Mouse (Mus musculus) adrenal gland, adult 8-10 months (tissue): ENCODE results near the gene Dnah11. TPM values are rescaled to one million over a fixed set of nuclear protein-coding genes. Genes with fewer than 3 reads are reported as not detected.
A peak's percentile ranks its signal among the peaks of the same experiment; 100 is the strongest.

ENCODE experiments used
- DNase-seq: peaks from one replicate; pipeline ENCODE4 v3.0.0; 2022
- total RNA-seq, 4 experiments: library from RNA; stranded (reverse); gene quantifications; 2 replicates each; pipeline ENCODE4 v1.2.4; 2022

The Dnah11 gene
- total RNA-seq = under 1 TPM in 2 of 4 experiments, not detected in 2; 0.03 TPM

DNA sequence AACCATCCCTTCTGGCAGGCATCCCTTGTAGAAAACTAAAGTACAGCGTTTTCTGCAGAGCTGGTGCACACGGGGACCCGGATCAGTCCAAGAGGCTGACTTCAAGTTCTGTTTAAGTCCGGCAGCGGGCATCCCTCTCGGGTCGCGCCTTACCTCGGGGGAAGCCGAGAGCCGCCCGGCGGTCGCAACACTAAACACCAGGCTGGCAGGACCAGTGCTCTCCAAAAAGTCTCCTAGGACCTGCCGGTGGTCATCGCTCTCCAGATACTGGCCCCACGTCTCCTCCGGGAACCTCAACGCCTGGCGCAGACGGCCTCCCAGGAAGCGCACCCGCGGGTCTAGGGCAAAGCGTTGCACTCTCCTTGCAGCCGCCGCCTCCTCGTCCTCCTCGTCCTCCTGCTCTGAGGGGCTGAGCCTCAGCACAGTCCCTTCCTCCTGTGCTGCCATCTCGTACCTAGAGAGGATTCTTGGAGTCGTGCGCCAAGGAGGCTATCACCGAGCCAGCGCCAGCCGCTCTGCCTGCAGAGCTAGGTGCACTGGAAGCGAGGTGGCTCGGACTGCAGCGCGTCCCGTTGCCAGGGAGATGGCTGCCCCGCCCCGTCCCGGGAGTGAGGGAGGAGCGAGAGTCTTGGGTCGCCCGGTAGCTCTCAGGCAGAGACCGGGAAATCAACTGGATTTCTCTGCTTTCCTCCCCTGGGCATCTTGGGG, at the start of gene Dnah11:
TSS of gene Dnah11 (minus strand) at position 658 of the 708 bp plus-strand sequence.
- DNase-seq = peak; percentile 48

DNA sequence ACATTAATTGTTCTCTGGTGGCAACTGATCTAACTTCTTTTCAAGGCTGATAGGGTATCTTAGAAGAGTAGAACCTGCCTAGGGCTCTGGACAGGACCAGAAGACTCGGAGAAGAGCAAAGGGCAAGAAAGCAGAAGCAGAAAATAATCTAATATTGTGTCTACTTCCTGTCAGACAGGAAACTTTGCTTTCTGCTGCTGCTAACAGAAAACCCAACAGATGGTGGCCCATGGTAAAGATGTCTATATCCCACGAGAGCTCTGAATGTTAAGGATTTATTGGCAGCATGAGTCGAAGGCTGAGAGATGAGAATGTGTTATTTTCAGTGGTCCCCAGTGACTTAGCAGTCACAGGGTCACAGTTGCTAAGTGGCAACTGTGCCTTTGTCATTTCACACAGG, 22.3 kb upstream of the Dnah11 start:
- DNase-seq = no peak

DNA sequence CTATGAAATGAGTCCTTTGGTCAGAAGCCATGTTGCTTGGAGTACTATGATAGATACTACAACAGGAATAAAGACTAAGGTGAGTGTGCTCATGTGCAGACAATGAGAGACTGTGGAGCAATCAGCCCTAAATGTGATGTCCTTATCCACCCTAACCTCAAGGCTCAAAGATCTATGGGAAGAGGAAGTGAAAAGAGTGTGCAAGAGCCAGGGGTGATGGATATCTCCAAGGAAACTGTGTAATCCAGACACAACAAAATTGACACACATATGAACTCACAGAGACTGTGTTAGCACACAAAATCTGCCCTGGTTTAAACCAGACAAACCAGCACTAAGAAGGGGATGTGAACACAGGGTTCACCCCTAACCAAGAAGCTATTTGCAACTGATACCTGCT, 21.2 kb upstream of the Dnah11 start:
- DNase-seq = no peak

DNA sequence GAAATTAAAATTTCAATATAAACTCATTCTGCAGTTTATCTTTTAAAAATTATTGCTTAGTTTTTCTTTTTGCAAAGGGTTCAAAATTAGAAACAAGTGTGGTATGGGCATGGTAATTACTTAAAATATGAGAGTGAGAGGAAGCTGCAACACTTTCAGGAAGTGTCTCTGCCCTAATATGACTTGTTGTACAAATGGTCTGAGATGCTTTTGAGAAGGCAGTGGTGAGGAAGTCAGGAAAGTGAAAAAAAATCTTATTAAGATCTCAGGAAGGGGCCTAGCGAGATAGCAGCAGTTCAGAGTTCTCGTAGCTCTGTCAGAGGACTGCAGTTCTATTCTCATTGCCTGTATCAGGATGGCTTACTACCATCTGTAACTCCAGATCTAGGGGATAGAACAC, 13.3 kb upstream of the Dnah11 start:
- no peak for DNase-seq

DNA sequence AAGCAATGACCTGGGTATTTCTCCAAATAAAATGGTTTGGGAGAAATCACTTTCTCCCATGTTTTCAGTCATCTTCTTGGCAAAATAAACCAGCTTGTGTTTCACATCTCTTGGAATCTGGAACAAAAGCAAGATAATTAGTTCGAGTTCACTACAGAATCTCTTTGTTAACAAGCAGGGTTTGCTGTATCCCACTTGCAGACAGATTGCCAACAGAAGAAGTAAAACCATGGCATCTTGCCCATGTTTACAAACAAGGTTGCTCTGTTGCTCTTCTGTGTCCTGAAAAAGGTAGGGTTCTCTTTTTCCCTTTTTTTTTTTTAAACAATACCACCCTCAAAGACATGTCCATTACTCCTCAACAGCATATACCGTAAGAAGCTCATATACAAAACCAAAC, 2.3 kb downstream of the Dnah11 start:
- no peak for DNase-seq

DNA sequence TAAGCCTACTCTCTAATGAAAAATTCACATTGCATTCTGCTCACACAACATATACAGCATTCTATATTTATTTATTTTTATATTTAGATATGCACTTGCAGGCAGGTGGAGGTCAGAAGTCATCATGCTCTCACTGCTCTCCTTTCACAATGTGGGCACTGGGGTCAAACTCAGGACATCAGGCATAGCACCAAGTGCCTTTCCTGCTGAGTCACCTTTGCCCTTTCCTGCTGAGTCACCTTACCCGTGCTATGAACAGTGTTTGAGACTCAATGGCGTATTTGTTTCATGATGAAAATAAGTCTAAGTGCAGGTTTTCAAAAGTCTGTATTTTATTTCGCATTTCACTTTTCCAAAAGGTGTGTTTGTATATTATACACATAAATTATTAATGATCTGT, 9.3 kb downstream of the Dnah11 start:
- no peak for DNase-seq

DNA sequence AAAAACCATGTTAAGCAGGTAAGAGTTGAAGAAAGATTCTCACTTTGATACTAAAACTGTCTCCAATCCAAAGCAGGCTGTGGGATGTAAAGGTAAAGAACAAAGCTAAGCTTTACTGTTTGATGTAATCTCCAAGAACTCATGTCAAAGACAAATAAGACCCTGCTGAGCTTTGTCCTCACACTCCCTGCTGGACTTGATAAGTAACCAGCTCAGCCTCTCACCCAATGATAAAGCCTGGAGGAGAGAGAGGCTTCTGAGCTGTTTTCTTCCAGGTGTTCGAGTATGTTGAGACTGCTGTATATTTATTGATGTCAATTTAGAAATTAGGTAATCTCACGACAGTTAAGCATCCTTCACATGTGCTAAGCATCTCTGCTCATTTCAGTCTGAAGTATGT, 11.2 kb downstream of the Dnah11 start:
- DNase-seq = no peak

DNA sequence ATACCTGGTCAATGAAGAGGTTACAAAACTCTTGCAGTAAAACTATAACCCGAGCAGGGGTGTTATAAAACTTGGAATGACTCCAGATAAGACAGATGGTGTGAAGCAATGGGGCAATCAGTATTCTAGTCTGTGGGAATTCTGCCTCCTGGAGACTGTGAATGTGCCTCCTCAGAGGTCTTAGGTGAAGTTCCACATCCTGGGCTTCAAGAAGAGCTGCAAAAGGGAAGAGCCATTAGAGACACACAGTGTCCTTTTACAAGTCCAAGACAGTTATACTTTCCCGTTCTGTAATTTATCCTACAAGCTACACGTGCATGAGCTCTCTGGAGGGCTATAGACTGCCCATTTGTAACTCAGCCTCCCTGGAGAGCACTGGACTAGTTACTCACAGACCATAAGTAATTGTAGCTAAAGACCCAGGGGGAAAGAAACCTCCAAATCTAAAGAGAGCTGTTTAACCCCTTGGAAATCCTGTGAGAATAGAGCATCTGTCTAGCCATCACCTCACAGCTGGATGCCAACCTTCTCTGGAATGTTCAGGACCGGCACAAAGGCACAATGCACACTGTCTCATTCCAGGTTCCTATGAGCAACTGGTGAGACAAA, 11.9 kb downstream of the Dnah11 start:
- no peak for DNase-seq

DNA sequence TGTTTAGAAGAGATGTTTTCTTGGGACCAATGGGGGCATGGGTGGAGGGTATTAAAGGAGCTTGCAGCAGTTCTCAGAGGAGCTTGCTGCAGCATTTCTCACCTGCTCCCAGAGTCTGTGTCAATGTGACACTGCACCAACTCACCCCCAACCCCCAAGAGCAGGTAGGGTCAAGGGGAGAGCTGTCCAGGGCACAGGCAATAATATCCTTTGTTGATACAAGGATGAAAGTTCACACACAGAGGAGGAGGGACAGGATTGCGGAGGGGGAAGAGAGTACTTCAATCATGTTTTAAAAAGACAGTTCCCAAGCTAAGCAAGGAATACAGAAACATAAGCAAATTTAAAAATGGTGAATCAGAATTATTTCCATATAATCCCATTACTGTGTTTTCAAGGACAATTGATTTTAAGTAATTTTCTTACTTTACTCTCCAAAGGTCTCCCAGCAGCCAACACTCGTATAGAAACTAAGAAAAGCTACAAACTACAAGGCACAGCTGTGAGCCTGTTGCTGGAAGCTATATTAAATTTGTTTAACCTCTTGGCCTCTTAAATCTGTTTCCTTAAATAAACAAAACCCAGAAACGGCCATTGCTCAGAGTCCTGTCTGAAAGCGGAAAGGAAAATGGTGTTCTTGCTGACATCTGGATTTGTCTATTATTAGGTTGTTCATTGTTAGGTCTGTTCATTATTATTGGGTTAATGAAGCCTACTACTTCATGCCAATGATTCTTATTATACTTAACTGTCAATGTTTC, 12.5 kb downstream of the Dnah11 start:
- DNase-seq = no peak

DNA sequence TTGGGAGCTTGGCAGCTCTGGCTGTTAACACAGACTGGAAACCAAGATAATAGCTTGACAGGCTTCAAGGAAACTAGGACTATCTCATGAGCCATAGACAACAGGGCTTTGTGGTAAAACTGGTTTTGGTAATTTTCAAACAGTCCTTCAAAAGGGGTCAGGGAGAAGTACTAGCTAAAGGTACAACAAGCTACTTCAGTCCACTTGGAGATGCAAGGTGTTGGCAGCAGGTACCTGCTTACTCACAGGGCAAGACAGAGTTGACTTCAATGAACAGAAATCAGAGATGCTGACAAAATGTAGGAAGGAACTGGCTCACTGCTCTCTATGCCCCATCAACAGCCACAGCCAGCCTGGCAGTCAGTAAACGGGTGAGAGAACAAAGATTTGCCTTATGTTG, 14.1 kb downstream of the Dnah11 start:
- DNase-seq = no peak

DNA sequence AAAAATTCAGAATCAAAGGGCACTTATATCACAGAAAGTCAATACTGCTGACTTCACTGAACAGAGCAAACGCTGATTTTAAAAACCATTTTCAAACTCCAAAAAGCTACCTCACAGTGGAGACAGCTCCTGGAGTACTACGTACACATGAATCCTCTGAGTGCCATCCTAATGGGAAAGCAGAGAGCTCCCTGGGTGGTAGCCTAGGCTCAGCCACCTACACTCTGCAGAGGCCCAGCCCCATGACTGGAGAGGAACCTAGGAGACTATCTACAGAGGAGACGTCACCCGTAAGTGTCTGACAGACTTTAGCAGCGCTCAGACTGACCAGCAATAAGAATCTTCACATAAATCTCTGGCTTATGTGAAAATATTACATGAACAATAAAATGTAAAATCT, 21.1 kb downstream of the Dnah11 start:
- no peak for DNase-seq

DNA sequence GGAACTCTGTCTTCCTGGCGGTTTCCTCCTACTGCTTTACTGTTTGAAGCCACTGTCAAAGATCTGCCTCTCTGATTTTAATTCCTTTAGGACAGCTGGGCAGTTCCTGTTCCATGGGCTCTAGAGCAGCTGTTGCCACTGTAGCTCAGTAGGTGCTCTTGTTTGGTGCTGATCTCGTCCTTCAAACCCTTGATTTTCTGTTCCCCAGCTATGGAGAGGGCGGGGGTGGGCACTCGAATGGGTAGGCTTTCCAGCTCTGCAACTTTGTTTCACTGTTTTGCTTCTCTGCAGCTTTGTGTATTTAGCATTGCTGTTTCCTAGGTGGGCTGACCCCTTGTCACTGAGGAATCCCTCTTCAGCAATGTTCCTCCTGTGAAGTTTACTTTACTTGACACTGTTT, 34.1 kb downstream of the Dnah11 start:
- DNase-seq = no peak

DNA sequence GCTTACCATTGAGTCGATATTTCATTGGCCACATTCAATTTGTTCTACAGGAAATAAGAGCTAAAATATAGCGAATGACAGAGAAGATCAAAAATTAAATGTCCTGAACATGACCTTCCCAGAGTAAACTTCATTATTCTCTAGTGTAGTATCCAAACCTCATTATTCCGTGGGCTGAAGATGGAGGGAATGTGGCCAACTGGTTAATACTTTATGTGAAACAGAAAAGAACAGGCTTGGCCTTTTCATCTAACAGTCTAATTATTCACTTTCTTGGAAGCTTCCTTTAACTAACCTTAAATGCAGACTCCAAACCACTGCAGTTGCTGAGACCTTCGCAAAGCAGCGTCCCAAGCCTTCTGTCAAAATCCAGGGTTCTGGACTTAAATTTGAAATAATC, 41.9 kb downstream of the Dnah11 start:
- no peak for DNase-seq

DNA sequence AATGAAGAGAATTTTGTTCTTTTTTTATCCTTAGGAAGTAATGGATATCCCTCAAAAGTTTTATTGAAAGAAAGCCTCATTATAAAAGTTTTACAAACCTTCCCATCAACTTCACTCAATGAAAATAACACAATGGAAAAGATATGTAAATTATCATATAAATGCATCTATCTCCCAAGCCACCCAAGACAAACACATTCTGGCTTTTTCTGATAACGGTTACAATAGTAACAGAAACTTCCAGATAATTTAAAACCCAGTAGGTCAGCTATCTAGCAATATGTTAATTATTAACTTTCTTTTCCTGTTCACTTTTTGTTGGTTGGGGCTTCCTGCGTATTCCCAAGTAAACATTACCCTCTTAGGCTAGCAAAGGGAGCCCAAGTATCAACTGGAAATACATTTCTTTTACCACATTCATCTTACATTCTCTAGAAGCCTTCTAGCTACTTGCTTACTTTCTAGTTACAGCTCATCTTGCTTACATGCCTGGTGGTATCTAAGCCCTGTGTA, 51.3 kb downstream of the Dnah11 start:
- no peak for DNase-seq

DNA sequence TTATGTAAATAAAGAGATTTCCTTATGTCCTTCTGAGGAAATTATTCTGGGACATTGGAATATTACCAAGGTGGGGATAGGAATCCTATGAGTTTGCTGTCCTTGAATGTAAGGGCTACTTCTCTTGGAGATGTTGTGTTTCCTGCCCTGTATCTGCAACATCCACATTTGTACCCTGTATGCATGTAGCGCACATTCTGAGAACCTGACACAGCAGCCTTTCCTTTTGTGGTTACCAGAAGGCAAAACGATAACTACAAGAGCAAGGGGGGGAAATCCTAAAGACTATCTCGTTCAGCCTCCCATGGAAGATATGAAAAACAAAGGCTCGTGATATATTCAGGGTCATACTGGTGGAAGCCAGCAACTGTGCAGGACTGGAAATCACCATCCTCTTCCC, 70.7 kb downstream of the Dnah11 start:
- DNase-seq = no peak

DNA sequence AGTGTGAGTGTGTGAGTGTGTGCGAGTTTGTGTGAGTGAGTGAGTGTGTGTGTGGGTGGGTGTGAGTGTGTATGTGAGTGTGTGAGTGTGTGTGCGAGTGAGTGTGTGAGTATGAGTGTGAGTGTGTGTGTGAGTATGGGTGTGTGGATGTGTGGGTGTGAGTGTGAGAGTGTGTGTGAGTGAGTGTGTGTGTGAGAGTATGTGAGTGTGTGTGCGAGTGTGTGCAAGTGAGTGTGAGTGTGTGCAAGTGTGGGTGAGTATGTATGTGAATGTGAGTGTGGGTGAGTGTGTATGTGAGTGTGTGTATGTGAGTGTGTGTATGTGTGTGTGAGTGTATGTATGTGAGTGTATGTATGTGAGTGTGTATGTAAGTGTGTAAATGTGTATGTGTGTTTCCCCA, 79.2 kb downstream of the Dnah11 start:
- no peak for DNase-seq

DNA sequence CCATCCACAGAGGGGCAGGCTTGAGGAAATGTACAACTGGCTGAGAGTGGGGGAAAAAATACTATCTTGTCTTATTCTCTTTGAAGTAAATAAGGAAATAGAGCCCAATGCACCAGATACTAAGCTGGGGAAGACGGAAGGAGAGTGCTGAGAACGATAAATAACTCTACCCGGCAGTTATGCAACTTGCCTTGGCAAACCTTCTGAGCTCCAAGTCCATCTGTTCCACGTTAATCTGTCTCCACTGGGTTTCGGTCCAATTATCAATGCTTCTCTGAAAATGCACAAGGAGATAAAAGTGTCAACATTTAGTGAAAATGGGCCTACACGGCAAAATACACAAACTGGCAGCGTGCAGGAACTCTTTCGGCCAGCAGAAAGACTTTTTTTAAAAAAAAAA, 86.2 kb downstream of the Dnah11 start:
- no peak for DNase-seq

DNA sequence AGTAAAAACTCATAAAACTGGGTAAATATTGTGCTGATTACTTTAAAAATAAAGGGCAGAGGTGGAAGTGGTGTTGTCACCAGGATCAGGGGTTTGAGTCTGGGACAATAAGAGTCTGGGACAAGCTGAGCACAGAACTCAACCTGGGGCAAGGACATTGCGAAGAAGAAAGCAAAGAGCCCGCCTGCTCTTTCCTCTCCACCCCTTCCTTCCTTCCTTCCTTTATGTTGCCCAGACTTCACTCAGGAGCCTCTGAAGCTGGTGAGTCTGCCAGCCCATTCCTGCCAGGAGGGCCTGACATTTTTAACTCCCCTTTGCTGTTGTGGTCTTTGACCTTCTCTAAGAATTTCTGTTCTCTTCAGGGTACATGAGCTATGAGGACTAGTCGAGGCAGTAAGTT, 86.9 kb downstream of the Dnah11 start:
- no peak for DNase-seq

DNA sequence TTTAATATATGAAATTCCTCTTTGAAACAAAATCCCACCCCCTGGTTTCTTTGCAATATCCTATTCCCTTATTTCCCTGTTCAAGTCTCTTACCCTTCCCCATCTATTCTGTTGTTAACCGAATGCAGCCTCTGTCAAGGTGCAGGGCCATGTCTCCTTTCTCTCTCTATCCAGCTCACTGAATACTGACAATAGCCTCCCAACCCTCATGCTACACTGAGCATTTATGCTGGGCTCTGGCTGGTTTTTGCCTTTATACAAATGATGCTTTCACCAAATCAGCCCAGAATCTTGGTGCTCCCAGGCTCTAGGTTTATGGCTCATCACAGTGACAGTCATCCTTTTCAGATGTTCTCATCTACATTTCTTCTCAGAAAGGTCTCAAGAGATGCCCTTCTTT, 91.1 kb downstream of the Dnah11 start:
- no peak for DNase-seq

DNA sequence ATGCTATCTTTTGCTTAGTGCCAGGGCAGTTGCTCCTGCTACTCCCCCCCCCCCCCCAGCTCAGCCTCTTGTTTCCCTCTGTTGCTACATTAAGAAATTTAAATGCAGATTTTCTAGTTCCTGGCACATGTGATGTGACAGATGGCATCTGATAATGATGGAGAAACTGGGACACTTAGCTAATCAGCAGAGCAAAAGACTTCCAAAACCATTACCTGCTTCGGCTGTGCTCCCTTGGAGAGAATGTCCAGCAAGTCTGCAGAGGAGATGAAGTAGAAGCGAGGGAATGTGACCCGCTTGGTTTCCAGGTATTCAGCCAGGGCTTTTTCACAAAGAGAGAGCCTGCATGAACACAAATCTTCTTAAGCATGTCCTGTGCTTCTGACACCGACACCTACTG, 94.3 kb downstream of the Dnah11 start:
- no peak for DNase-seq

DNA sequence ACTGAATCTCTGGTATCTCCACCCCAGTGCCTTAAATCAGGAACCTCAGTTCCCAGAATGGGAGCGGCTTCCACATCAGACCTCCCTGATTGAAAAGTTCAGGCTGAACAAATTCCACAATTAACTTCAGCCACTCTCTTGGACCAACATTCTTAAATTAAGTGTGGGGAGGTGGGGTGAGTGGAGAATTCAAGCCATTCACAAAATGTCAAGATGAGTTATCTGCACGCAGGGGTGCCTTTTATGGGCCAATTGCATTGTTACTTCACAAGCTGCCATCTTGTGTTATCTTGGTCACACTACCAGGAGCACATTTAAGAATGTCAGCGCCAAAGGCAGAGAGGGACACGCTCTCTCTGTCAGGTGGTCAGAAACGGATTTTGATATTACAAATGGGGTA, 99.1 kb downstream of the Dnah11 start:
- no peak for DNase-seq

DNA sequence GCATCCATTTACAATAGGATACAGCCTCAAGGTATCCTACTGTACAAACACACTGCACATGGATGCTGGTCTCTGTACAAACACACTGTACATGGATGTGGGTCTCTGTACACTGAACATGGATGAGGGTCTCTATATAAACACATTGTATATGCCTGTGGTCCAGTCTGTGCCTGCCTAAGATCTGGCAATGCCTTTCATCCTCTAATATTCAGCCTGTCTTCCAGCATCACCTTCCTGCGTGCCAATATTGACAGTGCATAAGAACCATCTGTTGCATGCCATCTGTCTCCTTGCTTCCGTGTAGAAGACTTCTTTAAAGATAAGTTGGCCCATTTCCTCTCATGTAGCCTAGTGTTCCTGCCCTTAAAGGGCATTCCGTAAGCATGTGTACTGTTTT, 100.6 kb downstream of the Dnah11 start:
- no peak for DNase-seq

DNA sequence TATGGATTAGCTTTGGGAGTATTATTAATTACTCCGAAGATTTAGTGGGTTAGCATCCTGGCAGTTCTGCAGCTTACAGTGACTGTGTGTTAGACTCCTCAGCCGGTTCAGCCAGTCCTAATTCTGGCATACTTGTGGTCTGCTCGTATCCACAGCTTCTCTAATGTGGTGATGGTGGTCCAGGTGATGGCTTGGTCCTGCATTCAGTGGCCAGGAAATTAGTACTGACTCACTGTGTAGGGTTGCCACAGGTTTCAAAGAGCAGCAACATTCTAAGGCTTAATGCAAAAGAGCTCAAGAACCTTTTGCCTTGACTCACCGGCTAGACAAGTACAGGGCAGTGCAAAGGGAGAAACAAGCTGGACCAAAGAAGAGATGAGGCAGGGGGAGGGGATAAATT, 103.9 kb downstream of the Dnah11 start:
- DNase-seq = no peak

DNA sequence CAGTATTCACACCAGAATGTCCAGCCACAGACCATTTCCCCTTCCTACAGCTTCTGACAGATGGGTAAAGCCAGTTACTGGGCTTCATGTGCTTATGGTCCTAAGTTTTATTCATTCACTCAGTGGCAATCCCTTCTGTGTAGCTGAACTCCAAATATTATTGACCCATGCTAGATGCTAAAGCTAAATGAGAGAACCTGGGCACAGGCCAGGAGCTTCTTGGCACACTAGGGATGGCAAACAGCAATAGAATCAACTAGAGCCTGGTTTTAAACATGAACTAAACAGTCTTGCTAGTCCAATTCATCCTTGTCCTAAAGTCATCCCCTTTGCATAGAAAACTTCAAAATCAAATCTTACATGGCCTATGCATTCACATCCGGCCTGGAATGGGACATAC, 113.6 kb downstream of the Dnah11 start:
- no peak for DNase-seq
